Mouse (Mus musculus): ENCODE data around the gene Adra1b. TPM values are rescaled to one million over a fixed set of nuclear protein-coding genes. Genes with fewer than 3 reads are reported as not detected.

The Adra1b gene
- polyA plus RNA-seq, 1 experiment from 2014 or later = 0.35 TPM

DNA sequence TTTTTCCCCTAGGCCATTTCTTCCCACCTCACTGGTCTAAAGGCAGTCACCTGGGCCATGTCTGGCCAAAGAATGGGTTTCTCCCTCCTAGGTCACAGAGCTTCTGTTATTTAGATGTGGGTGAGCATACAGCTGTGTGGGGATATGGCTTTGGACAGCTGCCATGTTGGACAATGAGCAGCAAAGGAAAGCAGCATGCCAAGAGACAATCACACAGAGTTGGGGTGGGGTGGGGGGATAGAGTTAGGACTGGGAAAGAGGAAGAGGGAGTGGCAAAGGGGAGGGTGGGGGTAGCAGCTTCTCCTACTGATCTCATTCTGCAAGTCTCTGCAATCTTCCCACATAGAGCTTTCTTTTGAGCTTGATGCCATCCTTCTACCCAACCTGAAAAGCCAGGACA, 13.4 kb downstream of the Adra1b start:
- H3K27ac ChIP-seq (ENCODE audit: low read length) = no peak overlapping the region
- ATAC-seq = no peak
- H3K4me2 ChIP-seq (ENCODE audit: low read depth, low read length) = no peak overlapping the region
- H3K9me3 ChIP-seq (ENCODE audit: control insufficient read depth, low read length) = no peaks in the 10 kb centered on the region
- no peak overlapping the region for H3K9ac ChIP-seq (ENCODE audit: low read depth, low read length)
- no peaks in the 10 kb centered on the region for H3K4me1 ChIP-seq (ENCODE audit: control insufficient read depth, insufficient read depth, low read length)
- no peaks in the 10 kb centered on the region for H3K27me3 ChIP-seq (replicated peaks; ENCODE audit: control insufficient read depth, insufficient read depth, low read length)
- no peaks in the 10 kb centered on the region for H3K36me3 ChIP-seq (ENCODE audit: control insufficient read depth, insufficient read depth, low read length)
- H3K4me3 ChIP-seq (ENCODE audit: low read length) = no peak overlapping the region

DNA sequence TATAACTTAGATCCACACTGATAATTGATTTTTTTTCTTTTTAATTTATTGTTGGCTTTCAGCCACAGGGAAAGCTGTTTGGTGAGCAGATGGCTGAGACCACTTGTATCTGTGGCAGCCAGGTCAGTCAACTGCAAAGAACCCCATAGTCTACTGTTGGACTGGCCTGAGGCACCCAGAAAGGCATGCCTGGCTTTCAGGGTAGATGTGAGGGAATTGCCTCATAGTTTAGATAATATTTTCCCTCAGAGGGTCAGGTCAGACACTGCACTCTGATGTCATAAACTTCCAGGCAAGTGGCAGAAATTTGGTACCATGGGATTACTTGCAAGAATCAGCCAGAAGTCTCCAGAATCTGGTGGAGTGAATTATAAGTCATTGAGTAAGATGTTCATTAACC, 16.5 kb downstream of the Adra1b start:
- no peaks in the 10 kb centered on the region for H3K36me3 ChIP-seq (ENCODE audit: control insufficient read depth, insufficient read depth, low read length)
- H3K4me1 ChIP-seq (ENCODE audit: control insufficient read depth, insufficient read depth, low read length) = no peaks in the 10 kb centered on the region
- H3K4me3 ChIP-seq (ENCODE audit: low read length) = no peak overlapping the region
- ATAC-seq = no peak
- no peak overlapping the region for H3K9ac ChIP-seq (ENCODE audit: low read depth, low read length)
- H3K4me2 ChIP-seq (ENCODE audit: low read depth, low read length) = no peak overlapping the region
- no peaks in the 10 kb centered on the region for H3K27me3 ChIP-seq (replicated peaks; ENCODE audit: control insufficient read depth, insufficient read depth, low read length)
- no peak overlapping the region for H3K27ac ChIP-seq (ENCODE audit: low read length)
- H3K9me3 ChIP-seq (ENCODE audit: control insufficient read depth, low read length) = no peaks in the 10 kb centered on the region

DNA sequence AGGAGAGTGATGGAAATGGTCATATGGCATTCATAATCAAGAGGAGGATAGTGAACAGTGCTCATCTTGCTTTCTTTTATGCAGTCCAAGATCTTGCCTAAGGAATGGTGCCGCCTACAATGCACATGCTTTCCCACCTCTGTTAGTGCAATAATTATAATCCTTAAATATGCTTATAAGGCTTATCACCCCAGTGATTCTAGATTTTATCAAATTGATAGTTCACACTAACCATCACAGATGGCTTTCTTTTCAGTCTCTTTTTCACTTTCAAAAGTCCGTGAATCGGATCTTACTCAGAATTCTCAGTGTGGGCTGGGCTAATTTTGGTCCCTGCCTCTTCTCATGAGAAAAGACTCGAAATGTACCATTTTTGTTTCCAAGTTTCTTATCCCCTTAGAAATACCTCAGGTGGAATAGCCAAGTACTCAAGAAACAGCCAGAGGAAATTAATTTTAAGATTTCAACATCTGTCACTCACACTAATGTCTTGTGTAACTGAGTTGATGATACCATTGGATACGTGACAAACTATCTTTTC, 17.3 kb downstream of the Adra1b start:
- WGBS = 86% methylated on average over 5 of the region's 5 CpGs
- Histone ChIP-seq H3K27me3 (replicated peaks; ENCODE audit: control insufficient read depth, insufficient read depth, low read length) (no peaks in the 10 kb centered on the region), H3K36me3 (ENCODE audit: control insufficient read depth, insufficient read depth, low read length) (no peaks in the 10 kb centered on the region), H3K9ac (ENCODE audit: low read depth, low read length) (no peak overlapping the region), H3K4me1 (ENCODE audit: control insufficient read depth, insufficient read depth, low read length) (no peaks in the 10 kb centered on the region), H3K4me3 (ENCODE audit: low read length) (no peak overlapping the region), H3K4me2 (ENCODE audit: low read depth, low read length) (no peak overlapping the region), H3K9me3 (ENCODE audit: control insufficient read depth, low read length) (no peaks in the 10 kb centered on the region), H3K27ac (ENCODE audit: low read length) (no peak overlapping the region)
- ATAC-seq = no peak

DNA sequence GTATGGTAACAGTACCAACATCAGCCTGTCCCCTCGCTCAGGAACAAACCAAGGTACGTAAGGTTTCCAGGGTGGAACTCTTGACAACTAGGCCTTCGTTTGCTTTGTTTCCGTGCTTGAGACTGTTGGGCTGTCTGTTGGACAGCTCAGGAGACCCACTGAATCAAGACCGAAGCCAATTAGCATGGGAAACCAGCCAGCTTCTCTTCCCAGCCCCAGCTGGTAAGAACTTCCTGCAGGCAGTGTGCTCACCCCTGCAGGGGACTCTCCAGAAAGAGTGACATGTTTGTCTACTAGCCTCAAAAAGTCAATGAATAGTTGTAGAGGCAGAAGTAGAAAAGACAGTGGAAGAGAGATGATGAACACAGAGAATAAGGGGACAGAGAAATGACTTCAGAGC, 23.8 kb downstream of the Adra1b start:
- WGBS = 73% methylated on average over 5 of the region's 5 CpGs
- no peak overlapping the region for H3K4me2 ChIP-seq (ENCODE audit: low read depth, low read length)
- no peaks in the 10 kb centered on the region for H3K36me3 ChIP-seq (ENCODE audit: control insufficient read depth, insufficient read depth, low read length)
- ATAC-seq = no peak
- H3K9ac ChIP-seq (ENCODE audit: low read depth, low read length) = no peak overlapping the region
- H3K9me3 ChIP-seq (ENCODE audit: control insufficient read depth, low read length) = no peaks in the 10 kb centered on the region
- no peaks in the 10 kb centered on the region for H3K27me3 ChIP-seq (replicated peaks; ENCODE audit: control insufficient read depth, insufficient read depth, low read length)
- no peaks in the 10 kb centered on the region for H3K4me1 ChIP-seq (ENCODE audit: control insufficient read depth, insufficient read depth, low read length)
- H3K4me3 ChIP-seq (ENCODE audit: low read length) = no peak overlapping the region
- no peak overlapping the region for H3K27ac ChIP-seq (ENCODE audit: low read length)

DNA sequence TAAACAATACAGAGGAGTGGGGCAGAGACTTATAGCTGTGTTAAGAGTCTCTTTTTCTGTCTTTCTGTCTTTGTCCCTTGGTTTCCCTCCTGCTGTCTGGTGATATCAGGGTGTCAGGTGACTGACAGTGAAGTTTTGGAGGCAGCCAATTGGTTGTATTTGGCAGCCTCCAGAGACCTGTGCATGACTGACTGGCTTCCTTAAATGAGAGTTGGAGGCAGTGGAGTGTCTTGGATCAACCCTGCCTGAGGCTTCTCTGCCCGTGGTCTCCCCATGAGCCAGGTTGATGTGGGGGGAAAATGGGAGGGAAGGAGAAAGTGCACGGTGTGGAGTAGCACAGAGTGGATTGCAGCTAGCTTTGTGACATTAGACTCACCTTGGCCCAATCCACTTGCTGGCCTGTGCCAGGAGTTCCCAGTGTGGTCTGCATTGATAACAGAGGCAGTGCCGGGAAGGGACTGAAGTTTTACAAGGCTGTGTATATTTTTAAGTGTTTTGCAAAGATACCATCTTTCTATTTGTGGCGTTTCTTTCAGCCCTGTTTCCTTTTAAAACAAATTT, 33.2 kb downstream of the Adra1b start:
- H3K9me3 ChIP-seq (ENCODE audit: control insufficient read depth, low read length) = no peaks in the 10 kb centered on the region
- no peaks in the 10 kb centered on the region for H3K27me3 ChIP-seq (replicated peaks; ENCODE audit: control insufficient read depth, insufficient read depth, low read length)
- no peak for ATAC-seq
- WGBS = 62% methylated on average over 4 of the region's 4 CpGs
- H3K27ac ChIP-seq (ENCODE audit: low read length) = no peak overlapping the region
- H3K4me2 ChIP-seq (ENCODE audit: low read depth, low read length) = no peak overlapping the region
- no peaks in the 10 kb centered on the region for H3K36me3 ChIP-seq (ENCODE audit: control insufficient read depth, insufficient read depth, low read length)
- no peaks in the 10 kb centered on the region for H3K4me1 ChIP-seq (ENCODE audit: control insufficient read depth, insufficient read depth, low read length)
- no peak overlapping the region for H3K4me3 ChIP-seq (ENCODE audit: low read length)
- H3K9ac ChIP-seq (ENCODE audit: low read depth, low read length) = no peak overlapping the region

DNA sequence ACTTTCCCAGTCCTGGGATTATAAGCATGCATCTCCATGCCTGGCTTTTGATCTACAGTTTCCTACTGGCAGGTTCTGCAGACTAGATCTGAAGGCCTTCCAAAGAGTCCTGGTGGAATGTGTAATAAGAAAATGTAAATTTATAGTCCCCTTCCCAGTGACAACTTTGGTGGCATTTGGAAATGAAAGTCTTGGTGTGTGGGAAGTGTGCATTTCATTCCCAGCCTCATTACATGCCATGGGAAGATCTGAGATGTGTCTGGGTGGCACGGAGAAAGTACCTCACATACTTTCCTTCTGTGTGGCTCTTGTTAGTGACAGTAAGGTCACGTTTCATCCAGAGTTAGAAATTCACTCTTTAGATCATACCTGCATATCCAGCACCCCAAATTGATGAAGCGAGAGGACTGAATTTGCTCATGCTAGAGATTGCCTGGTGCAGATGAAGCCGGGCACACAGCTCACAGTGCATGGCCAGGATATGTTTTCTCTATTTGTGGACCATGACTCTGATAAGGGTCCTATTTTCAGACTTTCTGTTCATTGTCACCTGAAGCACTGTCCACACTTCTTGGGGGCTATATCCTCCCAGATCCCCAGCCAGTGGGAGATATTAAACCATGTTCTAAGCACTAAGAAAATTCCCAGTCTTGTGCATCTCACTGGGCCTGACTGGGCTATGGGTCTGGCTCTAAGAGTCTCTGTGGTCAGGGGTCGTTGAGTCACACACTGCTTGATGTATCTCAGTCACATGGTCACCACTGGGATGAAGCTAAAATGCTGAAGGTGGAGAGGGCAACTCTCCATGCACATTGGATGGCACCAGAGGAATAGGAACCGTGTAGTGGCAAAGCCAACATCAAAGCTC, 35.5 kb downstream of the Adra1b start:
- H3K9ac ChIP-seq (ENCODE audit: low read depth, low read length) = no peak overlapping the region
- H3K9me3 ChIP-seq (ENCODE audit: control insufficient read depth, low read length) = no peaks in the 10 kb centered on the region
- ATAC-seq = no peak
- H3K27me3 ChIP-seq (replicated peaks; ENCODE audit: control insufficient read depth, insufficient read depth, low read length) = no peaks in the 10 kb centered on the region
- 82% methylated on average over 6 of the region's 6 CpGs for WGBS
- H3K4me2 ChIP-seq (ENCODE audit: low read depth, low read length) = no peak overlapping the region
- H3K4me3 ChIP-seq (ENCODE audit: low read length) = no peak overlapping the region
- no peaks in the 10 kb centered on the region for H3K4me1 ChIP-seq (ENCODE audit: control insufficient read depth, insufficient read depth, low read length)
- H3K27ac ChIP-seq (ENCODE audit: low read length) = no peak overlapping the region
- no peaks in the 10 kb centered on the region for H3K36me3 ChIP-seq (ENCODE audit: control insufficient read depth, insufficient read depth, low read length)

DNA sequence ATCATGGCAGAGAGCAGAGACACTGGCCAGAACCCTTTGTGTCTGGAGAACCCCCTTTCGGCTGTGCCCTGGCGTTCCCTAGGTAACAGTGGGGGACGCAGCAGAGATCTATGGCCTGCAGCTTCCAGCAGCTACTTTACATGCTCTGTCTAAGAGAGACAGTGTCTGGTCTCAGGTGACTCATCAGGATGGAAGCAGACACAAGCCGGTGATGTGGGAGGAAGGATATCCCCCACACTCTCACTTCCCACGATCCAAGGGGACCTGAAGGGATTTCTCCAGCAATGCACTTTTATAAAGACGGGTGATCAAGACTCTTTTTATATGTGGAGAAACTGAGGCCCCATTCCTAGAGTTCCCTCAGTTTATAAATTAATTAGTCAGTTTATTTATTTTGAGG, 48.0 kb downstream of the Adra1b start:
- no peak overlapping the region for H3K4me3 ChIP-seq (ENCODE audit: low read length)
- 53% methylated on average over 6 of the region's 6 CpGs for WGBS
- no peak overlapping the region for H3K27ac ChIP-seq (ENCODE audit: low read length)
- H3K27me3 ChIP-seq (replicated peaks; ENCODE audit: control insufficient read depth, insufficient read depth, low read length) = no peaks in the 10 kb centered on the region
- H3K4me2 ChIP-seq (ENCODE audit: low read depth, low read length) = no peak overlapping the region
- H3K9ac ChIP-seq (ENCODE audit: low read depth, low read length) = no peak overlapping the region
- no peaks in the 10 kb centered on the region for H3K36me3 ChIP-seq (ENCODE audit: control insufficient read depth, insufficient read depth, low read length)
- no peaks in the 10 kb centered on the region for H3K9me3 ChIP-seq (ENCODE audit: control insufficient read depth, low read length)
- H3K4me1 ChIP-seq (ENCODE audit: control insufficient read depth, insufficient read depth, low read length) = no peaks in the 10 kb centered on the region
- ATAC-seq = no peak

DNA sequence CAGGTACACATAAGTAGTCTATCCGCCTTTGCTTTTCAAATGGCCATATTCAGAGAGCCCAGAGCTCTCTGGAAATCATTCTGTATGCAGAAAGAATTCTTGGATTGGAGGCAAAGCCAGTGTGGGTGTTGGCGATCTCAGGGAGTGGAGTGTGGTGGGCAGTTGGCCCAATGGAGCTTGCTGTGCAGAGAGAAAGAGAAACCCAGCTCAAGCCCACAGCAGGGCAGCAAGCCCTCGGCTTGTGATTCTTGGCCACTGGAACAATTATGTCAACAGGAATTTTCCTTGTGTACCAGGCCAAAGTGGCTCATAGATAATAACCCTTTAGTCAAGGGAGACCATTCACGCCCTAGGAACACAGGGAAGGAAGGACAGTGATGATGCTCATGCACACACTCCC, 53.0 kb downstream of the Adra1b start:
- Histone ChIP-seq H3K27ac (ENCODE audit: low read length) (no peak overlapping the region), H3K9me3 (ENCODE audit: control insufficient read depth, low read length) (no peaks in the 10 kb centered on the region), H3K4me2 (ENCODE audit: low read depth, low read length) (no peak overlapping the region), H3K4me3 (ENCODE audit: low read length) (no peak overlapping the region), H3K9ac (ENCODE audit: low read depth, low read length) (no peak overlapping the region), H3K27me3 (replicated peaks; ENCODE audit: control insufficient read depth, insufficient read depth, low read length) (no peaks in the 10 kb centered on the region), H3K4me1 (ENCODE audit: control insufficient read depth, insufficient read depth, low read length) (no peaks in the 10 kb centered on the region), H3K36me3 (ENCODE audit: control insufficient read depth, insufficient read depth, low read length) (no peaks in the 10 kb centered on the region)
- no peak for ATAC-seq
- 87% methylated on average over 4 of the region's 4 CpGs for WGBS

DNA sequence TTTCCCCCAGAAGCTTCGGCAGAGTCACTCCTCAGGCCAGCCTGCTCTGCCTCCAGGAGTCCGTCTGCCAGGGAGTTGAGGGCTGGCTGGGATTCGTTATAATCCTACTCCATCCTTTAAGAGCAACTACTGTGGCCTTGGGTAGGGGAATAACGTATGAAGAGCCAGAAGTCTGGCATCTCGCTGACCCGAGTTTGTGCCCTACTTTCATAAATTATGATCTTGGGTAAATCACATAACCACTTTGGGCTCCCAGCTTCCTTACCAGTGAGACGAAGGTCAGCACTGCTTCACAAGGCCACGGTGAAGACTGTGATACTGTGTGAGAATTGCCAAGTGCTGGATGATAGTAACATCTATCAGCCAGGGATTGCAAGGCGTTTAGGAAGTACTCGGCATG, 59.4 kb downstream of the Adra1b start:
- H3K4me2 ChIP-seq (ENCODE audit: low read depth, low read length) = no peak overlapping the region
- no peak overlapping the region for H3K27ac ChIP-seq (ENCODE audit: low read length)
- 61% methylated on average over 10 of the region's 10 CpGs for WGBS

More for the DNA sequence above, 59.4 kb downstream of the Adra1b start:
- H3K27me3 ChIP-seq (replicated peaks; ENCODE audit: control insufficient read depth, insufficient read depth, low read length) = peaks cover 11% of the 10 kb centered on the region; the same call in 1 of the 2 replicates
- no peaks in the 10 kb centered on the region for H3K9me3 ChIP-seq (ENCODE audit: control insufficient read depth, low read length)
- H3K4me1 ChIP-seq (ENCODE audit: control insufficient read depth, insufficient read depth, low read length) = no peaks in the 10 kb centered on the region
- ATAC-seq = no peak
- H3K4me3 ChIP-seq (ENCODE audit: low read length) = no peak overlapping the region
- no peaks in the 10 kb centered on the region for H3K36me3 ChIP-seq (ENCODE audit: control insufficient read depth, insufficient read depth, low read length)
- no peak overlapping the region for H3K9ac ChIP-seq (ENCODE audit: low read depth, low read length)

Data from intestine, embryonic 16.5 days (tissue).